Mouse (Mus musculus): ENCODE data around the gene Setd3. TPM values are rescaled to one million over a fixed set of nuclear protein-coding genes. Genes with fewer than 3 reads are reported as not detected.

The Setd3 gene
- total and polyA plus RNA-seq, 3 experiments: 18.8 to 114 (median 95.0) TPM

- Histone ChIP-seq H3K4me1 (ENCODE audit: insufficient read depth, low read depth, low read length) (no peaks in the 10 kb centered on the region), H3K4me3 (ENCODE audit: low read depth, low read length) (no peak overlapping the region), H3K9me3 (replicated peaks) (peaks cover 18% of the 10 kb centered on the region), H3K27me3 (ENCODE audit: insufficient read depth, low read length) (no peaks in the 10 kb centered on the region; the same call in 1 of the 2 replicates), H3K36me3 (replicated peaks) (peaks cover 25% of the 10 kb centered on the region)
- ATAC-seq (ENCODE audit: extremely low read depth, insufficient number of reproducible peaks, low FRiP score, poor library complexity, severe bottlenecking) (no peak), DNase-seq (ENCODE audit: low spot score) (no peak)
- TF ChIP-seq CTCF (IDR thresholded peaks at IDR 0.05; ENCODE audit: low read depth, low read length) (no peak), GATA2 (IDR thresholded peaks at IDR 0.05; ENCODE audit: borderline replicate concordance, low read depth, low read length) (no peak), TAL1 (conservative IDR thresholded peaks at IDR 0.05; ENCODE audit: low read depth, low read length) (no peak), POLR2AphosphoS5 (IDR thresholded peaks at IDR 0.05; ENCODE audit: insufficient replicate concordance, low read depth, low read length) (no peak), GATA1 (IDR thresholded peaks at IDR 0.05; ENCODE audit: borderline replicate concordance, low read length) (no peak)
Measured at GRCm38 (mm10) chr12:108103292-108103691, 75.8 kb downstream of the Setd3 start.

GRCm38 (mm10) chr12:108102119-108102518 lies 77.0 kb downstream of the Setd3 start:
- H3K4me3 ChIP-seq (ENCODE audit: low read depth, low read length): no peak overlapping the region
- DNase-seq (ENCODE audit: low spot score) (no peak), ATAC-seq (ENCODE audit: extremely low read depth, insufficient number of reproducible peaks, low FRiP score, poor library complexity, severe bottlenecking) (no peak)
- no peak for TF ChIP-seq POLR2AphosphoS5 (IDR thresholded peaks at IDR 0.05; ENCODE audit: insufficient replicate concordance, low read depth, low read length)
- TF ChIP-seq CTCF (IDR thresholded peaks at IDR 0.05; ENCODE audit: low read depth, low read length): no peak
- TF ChIP-seq TAL1 (conservative IDR thresholded peaks at IDR 0.05; ENCODE audit: low read depth, low read length): no peak
- no peak for TF ChIP-seq GATA1 (IDR thresholded peaks at IDR 0.05; ENCODE audit: borderline replicate concordance, low read length)
- no peak for TF ChIP-seq GATA2 (IDR thresholded peaks at IDR 0.05; ENCODE audit: borderline replicate concordance, low read depth, low read length)
- H3K9me3 ChIP-seq (replicated peaks): peaks cover 30% of the 10 kb centered on the region
- peaks cover 2% of the 10 kb centered on the region; the same call in 1 of the 2 replicates for H3K27me3 ChIP-seq (ENCODE audit: insufficient read depth, low read length)
- no peaks in the 10 kb centered on the region; the same call in 1 of the 2 replicates for H3K4me1 ChIP-seq (ENCODE audit: insufficient read depth, low read depth, low read length)
- peaks cover 15% of the 10 kb centered on the region for H3K36me3 ChIP-seq (replicated peaks)

GRCm38 (mm10) chr12:108100181-108100580 lies 78.9 kb downstream of the Setd3 start:
- Histone ChIP-seq H3K4me3 (ENCODE audit: low read depth, low read length) (no peak overlapping the region), H3K4me1 (ENCODE audit: insufficient read depth, low read depth, low read length) (no peaks in the 10 kb centered on the region; the same call in 1 of the 2 replicates), H3K36me3 (replicated peaks) (peaks cover 3% of the 10 kb centered on the region), H3K27me3 (ENCODE audit: insufficient read depth, low read length) (peaks cover 2% of the 10 kb centered on the region; the same call in 1 of the 2 replicates), H3K9me3 (replicated peaks) (peaks cover 40% of the 10 kb centered on the region)
- DNase-seq (ENCODE audit: low spot score) (no peak), ATAC-seq (ENCODE audit: extremely low read depth, insufficient number of reproducible peaks, low FRiP score, poor library complexity, severe bottlenecking) (no peak)
- TF ChIP-seq CTCF (IDR thresholded peaks at IDR 0.05; ENCODE audit: low read depth, low read length) (no peak), GATA2 (IDR thresholded peaks at IDR 0.05; ENCODE audit: borderline replicate concordance, low read depth, low read length) (no peak), TAL1 (conservative IDR thresholded peaks at IDR 0.05; ENCODE audit: low read depth, low read length) (no peak), POLR2AphosphoS5 (IDR thresholded peaks at IDR 0.05; ENCODE audit: insufficient replicate concordance, low read depth, low read length) (no peak), GATA1 (IDR thresholded peaks at IDR 0.05; ENCODE audit: borderline replicate concordance, low read length) (no peak)

- no peak for DNase-seq (ENCODE audit: low spot score)
- TF ChIP-seq POLR2AphosphoS5 (IDR thresholded peaks at IDR 0.05; ENCODE audit: insufficient replicate concordance, low read depth, low read length) (no peak), GATA1 (IDR thresholded peaks at IDR 0.05; ENCODE audit: borderline replicate concordance, low read length) (no peak), CTCF (IDR thresholded peaks at IDR 0.05; ENCODE audit: low read depth, low read length) (no peak), GATA2 (IDR thresholded peaks at IDR 0.05; ENCODE audit: borderline replicate concordance, low read depth, low read length) (no peak), TAL1 (conservative IDR thresholded peaks at IDR 0.05; ENCODE audit: low read depth, low read length) (no peak)
- no peak for ATAC-seq (ENCODE audit: extremely low read depth, insufficient number of reproducible peaks, low FRiP score, poor library complexity, severe bottlenecking)
- Histone ChIP-seq H3K4me3 (ENCODE audit: low read depth, low read length) (no peak overlapping the region), H3K4me1 (ENCODE audit: insufficient read depth, low read depth, low read length) (no peaks in the 10 kb centered on the region; the same call in 1 of the 2 replicates), H3K27me3 (ENCODE audit: insufficient read depth, low read length) (peaks cover 2% of the 10 kb centered on the region; the same call in 1 of the 2 replicates), H3K36me3 (replicated peaks) (no peaks in the 10 kb centered on the region), H3K9me3 (replicated peaks) (peaks cover 47% of the 10 kb centered on the region)
Measured at GRCm38 (mm10) chr12:108098201-108098980, 80.7 kb downstream of the Setd3 start.

GRCm38 (mm10) chr12:108097643-108098042 lies 81.5 kb downstream of the Setd3 start:
- H3K36me3 ChIP-seq (replicated peaks): no peaks in the 10 kb centered on the region
- H3K4me1 ChIP-seq (ENCODE audit: insufficient read depth, low read depth, low read length): no peaks in the 10 kb centered on the region; the same call in 1 of the 2 replicates
- peaks cover 48% of the 10 kb centered on the region for H3K9me3 ChIP-seq (replicated peaks)
- no peak for DNase-seq (ENCODE audit: low spot score)
- no peak overlapping the region for H3K4me3 ChIP-seq (ENCODE audit: low read depth, low read length)
- H3K27me3 ChIP-seq (ENCODE audit: insufficient read depth, low read length): peaks cover 2% of the 10 kb centered on the region; the same call in 1 of the 2 replicates
- no peak for TF ChIP-seq GATA1 (IDR thresholded peaks at IDR 0.05; ENCODE audit: borderline replicate concordance, low read length)
- ATAC-seq (ENCODE audit: extremely low read depth, insufficient number of reproducible peaks, low FRiP score, poor library complexity, severe bottlenecking): no peak

- no peak overlapping the region for H3K4me3 ChIP-seq (ENCODE audit: low read depth, low read length)
- no peaks in the 10 kb centered on the region; the same call in 1 of the 2 replicates for H3K27me3 ChIP-seq (ENCODE audit: insufficient read depth, low read length)
- ATAC-seq (ENCODE audit: extremely low read depth, insufficient number of reproducible peaks, low FRiP score, poor library complexity, severe bottlenecking): no peak
- no peaks in the 10 kb centered on the region for H3K4me1 ChIP-seq (ENCODE audit: insufficient read depth, low read depth, low read length)
- peaks cover 84% of the 10 kb centered on the region for H3K9me3 ChIP-seq (replicated peaks)
- H3K36me3 ChIP-seq (replicated peaks): no peaks in the 10 kb centered on the region
- no peak for DNase-seq (ENCODE audit: low spot score)
- TF ChIP-seq POLR2AphosphoS5 (IDR thresholded peaks at IDR 0.05; ENCODE audit: insufficient replicate concordance, low read depth, low read length): no peak
- TF ChIP-seq GATA2 (IDR thresholded peaks at IDR 0.05; ENCODE audit: borderline replicate concordance, low read depth, low read length): no peak
- TF ChIP-seq CTCF (IDR thresholded peaks at IDR 0.05; ENCODE audit: low read depth, low read length): no peak
Measured at GRCm38 (mm10) chr12:108088253-108088652, 90.9 kb downstream of the Setd3 start.
